Mouse (Mus musculus): ENCODE data around the gene Dtnb. TPM values are rescaled to one million over a fixed set of nuclear protein-coding genes. Genes with fewer than 3 reads are reported as not detected.

Gene Dtnb
- polyA plus RNA-seq, 1 experiment from 2014 or later: 36.8 TPM

DNA sequence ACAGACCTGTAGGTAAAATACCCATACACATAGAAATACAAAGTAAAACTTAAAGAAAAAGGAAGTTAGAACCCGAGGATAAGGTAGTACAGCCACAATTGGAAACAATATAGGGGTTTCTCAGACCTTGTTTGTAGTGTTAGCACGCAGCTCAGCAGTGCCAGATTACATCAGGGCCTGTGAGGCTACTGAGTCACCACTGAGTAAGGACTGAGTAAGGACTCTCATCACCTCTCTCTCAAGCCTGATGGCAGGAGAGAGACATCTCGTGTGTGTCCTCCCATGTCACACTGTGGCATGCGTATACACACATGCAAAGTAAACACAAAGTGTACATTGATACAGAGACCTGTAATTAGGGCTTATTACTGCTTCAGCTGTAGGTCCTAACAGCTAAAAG is 175.4 kb downstream of the Dtnb start:
- H3K36me3 ChIP-seq (ENCODE audit: control insufficient read depth, insufficient read depth): no peaks in the 10 kb centered on the region
- H3K4me2 ChIP-seq (ENCODE audit: low read length): no peak overlapping the region
- no peaks in the 10 kb centered on the region for H3K9me3 ChIP-seq (ENCODE audit: control insufficient read depth, low read length)
- H3K4me1 ChIP-seq (replicated peaks; ENCODE audit: control insufficient read depth, insufficient read depth, low read length): no peaks in the 10 kb centered on the region
- 87% methylated on average over 4 of the region's 4 CpGs for WGBS
- H3K9ac ChIP-seq (replicated peaks; ENCODE audit: low read depth, low read length): no peak overlapping the region
- H3K4me3 ChIP-seq (replicated peaks; ENCODE audit: low read length): no peak overlapping the region
- ATAC-seq: no peak
- no peak overlapping the region for H3K27ac ChIP-seq (ENCODE audit: low read length)
- H3K27me3 ChIP-seq (replicated peaks; ENCODE audit: control insufficient read depth, insufficient read depth, low read length): no peaks in the 10 kb centered on the region

DNA sequence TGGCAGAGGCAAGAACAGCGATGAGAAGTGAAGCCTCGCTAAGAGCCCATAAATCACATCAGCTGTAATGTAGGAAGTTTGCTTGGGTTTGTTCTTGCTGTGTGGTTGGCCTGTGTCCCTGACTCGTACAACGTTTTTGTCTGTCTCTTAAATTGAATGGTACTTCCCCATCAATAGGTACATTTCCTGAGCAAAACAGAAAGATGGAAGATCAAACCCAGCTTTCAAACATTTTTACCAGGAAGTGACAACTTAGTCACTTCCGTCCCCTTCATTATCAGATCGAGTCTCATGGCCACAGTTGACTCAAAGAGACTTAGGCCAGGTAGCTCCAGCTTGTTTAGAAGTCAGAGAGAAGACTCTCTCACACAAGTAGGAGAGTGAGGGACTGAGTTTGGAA is 183.3 kb downstream of the Dtnb start:
- no peak overlapping the region for H3K9ac ChIP-seq (replicated peaks; ENCODE audit: low read depth, low read length)
- WGBS: 91% methylated on average over 6 of the region's 6 CpGs
- H3K27ac ChIP-seq (ENCODE audit: low read length): no peak overlapping the region
- no peaks in the 10 kb centered on the region for H3K27me3 ChIP-seq (replicated peaks; ENCODE audit: control insufficient read depth, insufficient read depth, low read length)
- H3K4me1 ChIP-seq (replicated peaks; ENCODE audit: control insufficient read depth, insufficient read depth, low read length): no peaks in the 10 kb centered on the region
- H3K4me2 ChIP-seq (ENCODE audit: low read length): no peak overlapping the region
- no peak overlapping the region for H3K4me3 ChIP-seq (replicated peaks; ENCODE audit: low read length)
- ATAC-seq: no peak
- no peaks in the 10 kb centered on the region for H3K9me3 ChIP-seq (ENCODE audit: control insufficient read depth, low read length)
- no peaks in the 10 kb centered on the region for H3K36me3 ChIP-seq (ENCODE audit: control insufficient read depth, insufficient read depth)

GRCm38 (mm10) chr12:3756216-3756615 is 184.0 kb downstream of the Dtnb start:
- H3K9ac ChIP-seq (replicated peaks; ENCODE audit: low read depth, low read length): no peak overlapping the region
- no peak overlapping the region for H3K4me2 ChIP-seq (ENCODE audit: low read length)
- ATAC-seq: no peak
- 94% methylated on average over 3 of the region's 3 CpGs for WGBS
- H3K27ac ChIP-seq (ENCODE audit: low read length): no peak overlapping the region
- H3K27me3 ChIP-seq (replicated peaks; ENCODE audit: control insufficient read depth, insufficient read depth, low read length): no peaks in the 10 kb centered on the region
- H3K9me3 ChIP-seq (ENCODE audit: control insufficient read depth, low read length): no peaks in the 10 kb centered on the region
- H3K4me3 ChIP-seq (replicated peaks; ENCODE audit: low read length): no peak overlapping the region
- H3K36me3 ChIP-seq (ENCODE audit: control insufficient read depth, insufficient read depth): no peaks in the 10 kb centered on the region
- peaks cover 3% of the 10 kb centered on the region for H3K4me1 ChIP-seq (replicated peaks; ENCODE audit: control insufficient read depth, insufficient read depth, low read length)

DNA sequence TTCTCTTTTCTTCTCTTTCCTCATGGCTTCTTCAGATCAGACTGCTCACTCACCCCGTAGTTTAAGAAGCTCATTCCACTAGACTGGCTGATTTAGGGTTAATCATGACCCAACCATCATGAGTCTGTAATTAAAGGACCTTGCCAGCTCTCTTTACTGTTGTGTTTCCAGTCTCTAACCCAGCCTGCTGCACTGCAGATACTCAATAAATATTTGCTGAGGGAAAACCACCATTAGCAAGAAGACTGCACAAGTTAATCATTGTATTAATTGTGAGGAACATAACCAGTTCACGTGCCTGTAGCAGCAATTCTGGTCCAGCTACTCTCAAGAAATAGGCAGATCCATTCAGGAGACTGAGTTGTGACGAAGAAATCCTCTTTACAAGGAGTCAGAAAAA is 185.9 kb downstream of the Dtnb start:
- 79% methylated on average over 3 of the region's 3 CpGs for WGBS
- H3K36me3 ChIP-seq (ENCODE audit: control insufficient read depth, insufficient read depth): no peaks in the 10 kb centered on the region
- H3K4me1 ChIP-seq (replicated peaks; ENCODE audit: control insufficient read depth, insufficient read depth, low read length): peaks cover 7% of the 10 kb centered on the region
- no peaks in the 10 kb centered on the region for H3K27me3 ChIP-seq (replicated peaks; ENCODE audit: control insufficient read depth, insufficient read depth, low read length)
- no peak overlapping the region for H3K9ac ChIP-seq (replicated peaks; ENCODE audit: low read depth, low read length)
- H3K4me2 ChIP-seq (ENCODE audit: low read length): no peak overlapping the region
- ATAC-seq: no peak
- H3K27ac ChIP-seq (ENCODE audit: low read length): no peak overlapping the region
- no peaks in the 10 kb centered on the region for H3K9me3 ChIP-seq (ENCODE audit: control insufficient read depth, low read length)
- no peak overlapping the region for H3K4me3 ChIP-seq (replicated peaks; ENCODE audit: low read length)

DNA sequence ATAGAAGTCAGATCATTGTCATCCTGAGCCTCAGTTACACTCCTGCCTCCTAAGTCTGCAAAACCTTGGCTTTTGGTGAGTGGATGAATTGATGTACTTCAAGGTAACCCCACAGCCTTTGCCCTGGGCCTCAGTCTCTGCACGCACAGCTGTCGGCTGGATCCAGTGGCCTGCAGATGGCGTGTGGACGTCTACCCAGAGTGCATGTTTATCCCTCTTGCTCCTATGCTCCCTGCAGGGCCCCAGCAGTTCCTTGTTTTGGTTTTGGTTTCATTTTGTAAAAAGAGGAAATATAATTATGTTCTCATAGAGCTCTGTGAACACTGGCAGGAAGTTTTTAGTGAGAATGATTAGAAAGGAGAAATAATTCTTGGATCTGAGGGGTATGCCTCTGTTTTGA is 187.2 kb downstream of the Dtnb start:
- WGBS: 67% methylated on average over 4 of the region's 4 CpGs
- Histone ChIP-seq H3K4me3 (replicated peaks; ENCODE audit: low read length) (no peak overlapping the region), H3K27me3 (replicated peaks; ENCODE audit: control insufficient read depth, insufficient read depth, low read length) (no peaks in the 10 kb centered on the region)

DNA sequence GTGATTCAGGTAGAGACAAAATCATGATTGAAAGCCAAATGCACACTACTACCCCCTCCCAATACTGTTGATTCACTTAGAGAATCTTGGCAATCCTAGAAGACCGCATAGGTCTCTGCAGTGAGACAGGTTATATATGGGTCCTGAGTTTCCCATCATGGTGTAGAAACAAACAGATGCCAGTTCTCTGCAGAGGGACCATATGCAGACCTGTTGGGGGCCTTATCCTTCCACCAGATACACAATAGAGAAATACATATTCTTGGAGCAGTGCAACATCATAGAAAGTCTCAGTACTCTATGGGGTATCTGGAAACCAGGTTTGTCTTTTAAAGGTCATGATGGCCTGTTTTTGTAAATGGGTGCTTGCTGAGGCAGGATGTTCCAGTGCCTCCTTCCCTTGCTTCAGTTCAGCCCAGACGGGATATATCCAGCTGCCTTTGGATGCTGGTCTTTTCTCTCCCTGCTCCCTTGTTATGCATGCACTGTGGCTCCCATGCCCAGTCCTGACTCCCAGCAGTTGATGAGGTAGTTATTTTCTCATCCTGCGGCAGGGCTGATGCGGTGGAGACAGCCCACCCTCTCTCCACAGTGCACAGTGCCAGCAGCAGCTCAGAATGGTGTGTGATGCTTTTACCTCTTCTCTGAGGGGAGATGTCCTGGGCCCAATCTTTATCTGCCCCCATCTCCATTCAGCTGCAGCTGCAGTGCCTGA is 188.9 kb downstream of the Dtnb start:
- WGBS: 42% methylated on average over 4 of the region's 4 CpGs
- Histone ChIP-seq H3K36me3 (ENCODE audit: control insufficient read depth, insufficient read depth) (no peaks in the 10 kb centered on the region), H3K9me3 (ENCODE audit: control insufficient read depth, low read length) (no peaks in the 10 kb centered on the region), H3K4me1 (replicated peaks; ENCODE audit: control insufficient read depth, insufficient read depth, low read length) (peaks cover 7% of the 10 kb centered on the region), H3K4me2 (ENCODE audit: low read length) (no peak overlapping the region), H3K27me3 (replicated peaks; ENCODE audit: control insufficient read depth, insufficient read depth, low read length) (no peaks in the 10 kb centered on the region), H3K4me3 (replicated peaks; ENCODE audit: low read length) (no peak overlapping the region), H3K27ac (ENCODE audit: low read length) (no peak overlapping the region), H3K9ac (replicated peaks; ENCODE audit: low read depth, low read length) (no peak overlapping the region)
- ATAC-seq: peak; percentile 84

More for the DNA sequence above, 187.2 kb downstream of the Dtnb start:
- H3K27ac ChIP-seq (ENCODE audit: low read length): no peak overlapping the region
- ATAC-seq: no peak
- H3K36me3 ChIP-seq (ENCODE audit: control insufficient read depth, insufficient read depth): no peaks in the 10 kb centered on the region
- H3K9me3 ChIP-seq (ENCODE audit: control insufficient read depth, low read length): no peaks in the 10 kb centered on the region
- no peak overlapping the region for H3K9ac ChIP-seq (replicated peaks; ENCODE audit: low read depth, low read length)
- H3K4me1 ChIP-seq (replicated peaks; ENCODE audit: control insufficient read depth, insufficient read depth, low read length): peaks cover 7% of the 10 kb centered on the region
- H3K4me2 ChIP-seq (ENCODE audit: low read length): no peak overlapping the region

DNA sequence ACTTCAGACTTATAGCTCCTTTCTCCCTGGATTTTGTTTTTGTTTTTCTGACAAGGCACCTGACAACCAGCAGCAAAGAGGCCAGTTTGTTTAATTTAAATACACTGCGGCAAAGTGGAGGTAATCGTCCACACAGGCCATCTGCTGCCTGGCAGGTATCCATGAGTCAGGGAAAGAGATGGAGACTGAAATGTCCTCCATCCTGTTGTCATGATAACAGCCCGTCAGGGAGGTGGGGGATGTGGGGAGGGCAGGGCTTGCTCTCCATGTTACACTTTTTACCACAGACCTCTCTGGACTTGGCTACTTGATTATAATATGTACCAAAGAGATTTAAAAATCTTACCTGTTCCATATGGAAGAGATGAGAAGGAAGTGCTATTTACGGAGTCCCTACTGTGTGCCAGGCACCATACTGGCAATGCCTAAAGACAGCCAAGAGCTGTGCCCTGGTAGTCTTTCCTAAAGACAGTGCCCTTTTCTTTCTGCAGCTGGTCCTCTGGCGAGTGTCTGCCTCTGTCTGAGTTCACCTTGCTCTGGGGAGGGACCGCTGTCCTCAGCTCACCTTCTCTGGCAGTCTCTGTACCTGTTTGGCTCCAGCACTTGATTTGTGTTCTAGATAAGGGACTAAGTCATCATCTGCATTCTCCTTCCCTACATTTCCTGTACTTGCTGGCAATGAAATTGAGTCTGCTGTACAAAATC is 189.6 kb downstream of the Dtnb start:
- H3K4me2 ChIP-seq (ENCODE audit: low read length): no peak overlapping the region
- peaks cover 7% of the 10 kb centered on the region for H3K4me1 ChIP-seq (replicated peaks; ENCODE audit: control insufficient read depth, insufficient read depth, low read length)
- H3K27ac ChIP-seq (ENCODE audit: low read length): no peak overlapping the region
- no peaks in the 10 kb centered on the region for H3K9me3 ChIP-seq (ENCODE audit: control insufficient read depth, low read length)
- H3K27me3 ChIP-seq (replicated peaks; ENCODE audit: control insufficient read depth, insufficient read depth, low read length): no peaks in the 10 kb centered on the region
- H3K4me3 ChIP-seq (replicated peaks; ENCODE audit: low read length): no peak overlapping the region
- ATAC-seq: 0 out of 2 replicates have a peak, but pooled peaks have one; percentile 18
- WGBS: 56% methylated on average over 6 of the region's 6 CpGs
- no peak overlapping the region for H3K9ac ChIP-seq (replicated peaks; ENCODE audit: low read depth, low read length)
- H3K36me3 ChIP-seq (ENCODE audit: control insufficient read depth, insufficient read depth): no peaks in the 10 kb centered on the region

DNA sequence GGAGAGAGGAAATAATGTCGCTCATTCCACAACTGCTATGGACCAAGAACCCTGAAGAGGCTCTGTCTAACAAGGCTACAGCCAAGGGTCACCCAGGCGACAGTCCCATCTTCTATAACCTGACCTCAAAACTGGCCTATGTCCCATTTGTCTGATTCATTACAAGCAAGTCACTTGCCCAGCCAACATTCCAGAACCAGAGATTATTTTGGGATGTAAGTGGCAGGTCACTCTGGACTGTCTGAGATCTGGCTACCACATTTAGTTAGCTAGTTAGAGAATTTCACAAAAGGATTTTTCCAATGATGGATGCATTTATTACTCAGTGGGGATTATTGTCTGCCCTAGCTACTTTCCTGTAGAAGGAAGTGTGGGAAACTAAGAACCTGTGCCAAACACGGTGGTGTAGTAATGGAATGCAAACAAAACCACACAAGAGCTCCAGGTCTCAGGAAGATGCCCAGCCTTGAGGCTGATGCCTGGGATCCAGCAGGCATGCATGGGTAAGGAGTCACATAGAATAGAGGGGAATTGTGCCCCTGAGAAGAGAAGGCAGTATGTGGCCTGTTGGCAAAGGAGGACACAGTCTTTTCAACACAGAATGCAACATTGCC is 192.1 kb downstream of the Dtnb start:
- no peaks in the 10 kb centered on the region for H3K9me3 ChIP-seq (ENCODE audit: control insufficient read depth, low read length)
- ATAC-seq: no peak
- no peak overlapping the region for H3K9ac ChIP-seq (replicated peaks; ENCODE audit: low read depth, low read length)

GRCm38 (mm10) chr12:3767360-3767759 is 195.2 kb downstream of the Dtnb start:
- H3K4me1 ChIP-seq (replicated peaks; ENCODE audit: control insufficient read depth, insufficient read depth, low read length): no peaks in the 10 kb centered on the region
- 60% methylated on average over 8 of the region's 8 CpGs for WGBS
- H3K27ac ChIP-seq (ENCODE audit: low read length): no peak overlapping the region
- H3K36me3 ChIP-seq (ENCODE audit: control insufficient read depth, insufficient read depth): no peaks in the 10 kb centered on the region
- H3K27me3 ChIP-seq (replicated peaks; ENCODE audit: control insufficient read depth, insufficient read depth, low read length): no peaks in the 10 kb centered on the region
- no peak for ATAC-seq
- H3K9me3 ChIP-seq (ENCODE audit: control insufficient read depth, low read length): no peaks in the 10 kb centered on the region
- no peak overlapping the region for H3K4me3 ChIP-seq (replicated peaks; ENCODE audit: low read length)
- H3K4me2 ChIP-seq (ENCODE audit: low read length): no peak overlapping the region
- no peak overlapping the region for H3K9ac ChIP-seq (replicated peaks; ENCODE audit: low read depth, low read length)

More for the DNA sequence above, 192.1 kb downstream of the Dtnb start:
- Histone ChIP-seq H3K27me3 (replicated peaks; ENCODE audit: control insufficient read depth, insufficient read depth, low read length) (no peaks in the 10 kb centered on the region), H3K4me2 (ENCODE audit: low read length) (no peak overlapping the region), H3K4me1 (replicated peaks; ENCODE audit: control insufficient read depth, insufficient read depth, low read length) (peaks cover 7% of the 10 kb centered on the region), H3K36me3 (ENCODE audit: control insufficient read depth, insufficient read depth) (no peaks in the 10 kb centered on the region), H3K27ac (ENCODE audit: low read length) (no peak overlapping the region), H3K4me3 (replicated peaks; ENCODE audit: low read length) (no peak overlapping the region)
- 85% methylated on average over 3 of the region's 3 CpGs for WGBS
